Mouse (Mus musculus) brain, embryonic 18.5 days (tissue): ENCODE measurements around the gene Gm26992.
A peak's percentile ranks its signal among the peaks of the same experiment; 100 is the strongest.
"Not testable (repeated sequence)": the region's sequence is repeated elsewhere in the genome, so short reads cannot be mapped to it uniquely, and the experiment has no call there.

Experiments
- DNase-seq: peaks from one replicate; pipeline ENCODE4 v3.0.0-alpha.2; 2012; ENCODE audit warnings: low read depth, low spot score

Gm26992 gene

DNA sequence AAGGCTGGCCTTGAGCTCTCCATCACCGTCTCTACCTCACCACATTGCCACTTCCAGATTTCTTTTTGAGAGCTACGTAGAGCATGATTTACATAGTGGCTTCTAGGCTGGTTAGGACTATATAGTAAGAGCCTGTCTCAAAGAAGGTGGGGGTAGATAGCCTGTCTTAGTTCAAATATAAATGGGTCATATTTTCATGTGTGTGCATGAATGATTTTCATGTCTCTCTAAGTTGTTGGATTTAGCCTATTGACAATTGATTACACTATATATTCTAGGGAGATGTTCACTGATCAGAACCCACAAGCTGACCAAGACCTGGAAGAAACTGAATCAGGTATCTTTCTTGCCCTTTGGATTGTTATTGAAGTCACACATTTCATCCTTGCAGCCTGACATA is at the start of gene Gm26992:
Gm26992 (plus strand) TSS at position 301 of the 400 bp plus-strand sequence.
- no peak for DNase-seq

DNA sequence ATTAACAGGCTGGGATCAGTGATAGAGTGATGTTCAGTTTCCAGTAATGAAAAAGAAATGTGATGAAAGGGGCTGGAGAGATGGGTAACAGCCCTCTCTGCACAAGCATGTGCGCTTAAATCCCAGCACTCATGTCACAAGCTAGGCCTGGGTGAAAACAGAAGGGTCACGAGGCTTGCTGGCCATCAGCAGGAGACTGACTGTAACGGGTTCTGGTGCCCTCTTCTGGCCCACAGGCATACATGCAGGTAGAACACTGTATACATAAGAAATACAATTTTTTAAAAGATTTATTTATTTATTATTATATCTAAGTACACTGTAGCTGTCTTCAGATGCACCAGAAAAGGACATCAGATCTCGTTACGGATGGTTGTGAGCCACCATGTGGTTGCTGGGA is 47.6 kb upstream of the Gm26992 start:
- no peak for DNase-seq

DNA sequence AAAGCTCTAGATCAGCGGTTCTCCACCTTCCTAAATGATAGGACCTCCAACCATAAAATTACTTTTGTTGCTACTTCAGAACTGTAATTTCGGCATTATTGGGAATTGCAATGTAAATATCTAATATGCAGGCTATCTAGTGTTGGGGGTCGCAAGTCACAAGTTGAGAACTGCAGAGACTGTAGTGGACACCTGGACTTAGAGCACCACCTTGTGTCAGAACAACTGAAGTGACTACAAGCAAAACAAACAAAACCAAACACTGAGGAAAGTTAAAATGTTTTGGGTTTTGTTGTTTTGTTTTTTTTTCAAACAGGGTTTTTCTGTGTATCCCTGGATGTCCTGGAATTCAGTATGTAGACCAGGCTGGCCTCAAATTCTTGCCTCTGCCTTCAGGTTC is 37.3 kb upstream of the Gm26992 start:
- DNase-seq: no peak

DNA sequence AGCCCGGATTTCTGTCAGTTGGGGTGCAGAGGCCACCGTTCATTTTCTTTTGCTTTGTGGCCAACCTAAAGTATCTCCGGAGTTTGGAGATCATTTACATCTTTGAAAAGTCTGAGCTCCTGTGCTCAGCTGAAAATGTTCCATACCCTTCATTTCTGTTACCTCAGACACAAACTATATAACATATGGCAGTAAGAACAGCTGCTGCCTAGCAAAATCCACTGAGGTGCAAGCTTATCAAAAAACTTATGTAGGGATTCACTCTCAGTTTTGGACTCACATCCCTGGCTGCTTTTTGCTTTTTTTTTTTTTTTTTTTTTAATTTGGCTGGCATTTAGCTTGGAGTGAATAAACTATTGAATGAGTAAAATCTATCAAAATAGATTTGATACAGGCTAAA is 33.7 kb upstream of the Gm26992 start:
- DNase-seq: no peak

DNA sequence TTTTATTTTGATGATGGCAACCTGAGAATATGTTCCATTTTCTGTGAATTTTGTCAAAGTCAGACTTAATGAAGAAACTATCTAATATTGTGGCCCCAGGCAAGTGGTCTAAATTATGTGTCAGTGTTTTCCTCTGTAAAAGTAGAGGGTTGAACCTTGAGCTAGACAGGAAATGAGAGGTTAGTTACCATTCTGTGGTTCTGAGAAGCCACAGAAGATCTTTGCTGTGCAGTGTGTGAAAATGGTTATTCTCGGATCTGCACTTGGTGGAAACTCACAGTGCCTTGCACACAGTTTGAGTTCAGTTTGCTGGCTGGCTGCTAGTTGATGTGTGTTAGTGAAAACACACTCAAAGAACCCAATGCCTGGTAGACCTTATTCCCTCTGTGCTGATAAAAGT is 28.0 kb upstream of the Gm26992 start:
- DNase-seq: no peak

GRCm38 (mm10) chrX:103405021-103405420 is 16.8 kb upstream of the Gm26992 start:
- DNase-seq: no peak

- no peak for DNase-seq
Measured at GRCm38 (mm10) chrX:103414167-103414566, 7.6 kb upstream of the Gm26992 start, which contains the start of gene Tsx. TSS of gene Tsx (plus strand) at chrX:103414467.

DNA sequence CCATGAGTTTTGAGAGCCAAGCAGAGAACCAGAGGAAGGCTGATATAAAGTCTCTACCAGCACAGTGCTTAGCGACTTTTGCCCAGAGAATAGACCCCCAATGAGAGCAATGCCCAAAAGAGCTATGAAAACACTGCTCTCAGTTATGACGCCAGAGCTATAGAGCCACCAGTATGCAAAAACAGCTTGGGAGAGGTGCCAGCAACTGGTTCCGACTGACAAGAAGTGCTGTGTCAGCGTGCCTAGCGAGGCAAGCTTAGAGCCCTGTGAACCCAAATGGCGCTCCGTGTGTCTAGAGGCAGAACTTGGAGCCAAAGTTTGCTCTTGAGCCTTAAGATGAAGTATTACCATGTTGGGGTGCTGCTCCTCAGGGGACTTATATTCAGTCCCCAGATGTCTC is 5.9 kb downstream of the Gm26992 start:
- DNase-seq: no peak

DNA sequence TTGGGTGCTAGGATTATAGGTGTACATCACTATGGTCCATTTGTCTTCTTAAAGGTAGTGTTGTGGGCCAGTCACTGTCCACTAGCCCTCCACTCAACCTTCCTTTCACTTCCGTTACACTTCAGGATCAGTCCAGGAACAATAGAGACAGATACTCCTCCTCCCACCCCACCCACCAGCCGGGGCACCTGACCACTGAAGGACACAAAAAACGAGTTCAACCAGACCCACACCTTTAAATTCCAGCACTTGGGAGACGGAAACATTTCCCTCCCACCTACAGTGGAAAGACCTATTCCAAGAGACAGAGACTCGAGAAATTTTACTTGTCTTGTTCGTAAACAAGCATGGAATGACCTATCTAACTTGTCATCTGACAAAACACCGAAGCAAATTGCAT is 10.5 kb downstream of the Gm26992 start:
- no peak for DNase-seq

DNA sequence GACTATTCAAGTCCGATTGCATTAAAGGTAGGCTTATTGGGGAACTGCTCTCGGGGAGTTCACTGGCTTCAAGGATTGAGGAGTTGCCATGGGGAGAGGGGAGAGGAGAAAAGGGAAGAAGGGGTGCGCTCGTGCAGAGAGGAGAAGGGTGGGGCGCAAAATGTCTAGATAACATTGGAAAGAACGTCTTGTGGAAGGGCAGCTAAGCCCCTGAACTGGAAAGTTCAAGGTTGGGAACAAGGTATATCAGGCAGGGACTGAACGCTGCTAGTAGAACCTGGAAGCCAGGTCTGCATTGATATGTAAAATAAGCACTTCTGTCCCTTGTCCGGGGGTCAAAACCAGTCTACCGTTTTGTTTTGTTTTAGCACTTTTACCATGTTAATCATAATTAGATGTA is 16.2 kb downstream of the Gm26992 start:
- DNase-seq: no peak

GRCm38 (mm10) chrX:103440803-103441202 is 19.0 kb downstream of the Gm26992 start:
- peak; percentile 26 for DNase-seq

- DNase-seq: no peak
Measured at GRCm38 (mm10) chrX:103443755-103444154, 21.9 kb downstream of the Gm26992 start.

GRCm38 (mm10) chrX:103447539-103448169 is 25.8 kb downstream of the Gm26992 start:
- DNase-seq: no peak

DNA sequence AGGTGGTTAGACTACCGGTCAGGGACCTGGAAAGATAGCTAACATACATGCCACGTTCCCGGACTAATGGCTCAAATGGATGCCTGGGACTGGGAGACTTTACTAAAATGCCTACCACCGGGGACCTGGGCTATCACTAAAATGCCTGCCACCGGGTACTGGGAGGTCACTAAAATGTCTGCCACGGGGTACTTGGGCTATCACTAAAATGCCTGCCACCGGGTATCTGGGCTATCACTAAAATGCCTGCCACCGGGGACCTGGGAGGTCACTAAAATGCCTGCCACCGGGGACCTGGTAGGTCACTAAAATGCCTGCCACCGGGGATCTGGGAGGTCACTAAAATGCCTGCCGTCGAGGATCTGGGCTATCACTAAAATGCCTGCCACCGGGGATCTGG is 26.6 kb downstream of the Gm26992 start:
- DNase-seq: not testable (repeated sequence)

GRCm38 (mm10) chrX:103448943-103449722 is 27.3 kb downstream of the Gm26992 start:
- not testable (repeated sequence) for DNase-seq

DNA sequence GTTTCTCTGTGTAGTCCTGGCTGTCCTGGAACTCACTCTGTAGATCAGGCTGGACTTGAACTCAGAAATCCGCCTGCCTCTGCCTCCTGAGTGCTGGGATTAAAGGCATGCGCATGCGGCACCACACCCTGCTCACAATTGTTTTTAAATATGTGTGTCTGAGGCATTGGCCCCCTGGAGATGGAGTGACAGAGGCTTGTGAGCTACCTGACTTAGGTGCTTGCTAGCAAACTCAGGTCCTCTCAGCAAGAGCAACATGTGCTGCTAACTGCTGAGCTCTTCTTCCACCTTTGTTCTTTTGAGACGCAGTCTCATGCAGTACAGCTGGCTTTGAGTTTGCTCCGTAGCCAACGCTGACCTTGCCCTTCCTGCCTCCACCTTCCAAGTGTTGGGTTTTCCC is 31.0 kb downstream of the Gm26992 start:
- no peak for DNase-seq

DNA sequence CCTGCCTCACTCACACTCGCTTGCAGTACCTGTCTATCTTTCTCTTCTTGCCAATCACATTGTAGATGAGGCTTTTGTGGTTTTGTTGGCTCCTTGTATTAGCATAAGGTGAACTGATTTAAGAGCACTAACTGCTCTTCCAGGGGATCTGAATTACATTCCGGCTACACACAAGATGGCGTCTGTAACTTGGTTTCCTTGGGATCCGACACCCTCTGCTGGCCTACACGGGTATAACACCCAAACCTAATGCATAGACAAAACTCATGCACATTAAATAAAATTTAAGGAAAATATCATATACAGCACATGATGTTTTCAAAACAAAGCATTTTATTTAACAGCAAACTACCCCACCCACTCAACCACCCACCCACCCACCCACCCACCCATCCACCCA is 38.2 kb downstream of the Gm26992 start:
- DNase-seq: no peak

DNA sequence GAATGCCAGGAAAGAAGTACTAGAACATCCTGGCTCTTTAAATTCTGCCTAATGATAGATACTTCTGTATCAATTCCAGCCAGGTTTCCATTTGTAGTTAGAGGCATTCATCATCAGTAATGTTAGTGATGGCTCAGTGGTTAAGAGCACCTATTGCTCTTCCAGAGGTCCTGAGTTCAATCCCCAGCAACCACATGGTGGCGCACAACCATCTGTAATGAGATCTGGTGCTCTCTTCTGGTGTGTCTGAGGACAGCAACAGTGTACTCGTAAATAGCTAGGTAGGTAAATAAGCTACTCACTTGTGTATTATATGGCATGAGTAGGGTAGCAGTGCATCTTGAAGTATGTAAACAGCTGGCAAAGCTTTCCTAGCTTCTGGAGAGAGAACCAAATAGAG is 47.2 kb downstream of the Gm26992 start:
- DNase-seq: no peak

DNA sequence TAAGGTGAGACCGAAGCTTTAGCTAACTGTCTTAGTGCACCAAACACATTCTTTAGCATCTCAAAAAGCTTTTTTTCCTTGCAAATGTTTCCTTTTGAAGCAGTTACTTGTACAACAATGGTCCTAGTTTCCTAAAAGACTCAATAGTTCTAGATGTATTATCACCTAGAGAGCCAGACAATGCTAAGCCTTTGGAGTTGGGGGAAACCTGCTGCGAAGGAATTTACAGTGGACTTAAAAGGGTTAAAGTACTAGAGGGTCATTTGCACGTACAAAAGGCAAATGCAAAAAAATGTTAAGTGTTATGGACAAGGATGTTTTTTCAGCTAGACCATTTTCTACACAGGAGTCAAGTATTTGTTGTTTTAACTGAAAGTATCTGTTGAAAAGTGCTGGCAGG is 50.5 kb downstream of the Gm26992 start:
- DNase-seq: no peak

GRCm38 (mm10) chrX:103477507-103477906 is 55.7 kb downstream of the Gm26992 start:
- no peak for DNase-seq

- no peak for DNase-seq
Measured at GRCm38 (mm10) chrX:103481243-103482096, 59.7 kb downstream of the Gm26992 start.

DNA sequence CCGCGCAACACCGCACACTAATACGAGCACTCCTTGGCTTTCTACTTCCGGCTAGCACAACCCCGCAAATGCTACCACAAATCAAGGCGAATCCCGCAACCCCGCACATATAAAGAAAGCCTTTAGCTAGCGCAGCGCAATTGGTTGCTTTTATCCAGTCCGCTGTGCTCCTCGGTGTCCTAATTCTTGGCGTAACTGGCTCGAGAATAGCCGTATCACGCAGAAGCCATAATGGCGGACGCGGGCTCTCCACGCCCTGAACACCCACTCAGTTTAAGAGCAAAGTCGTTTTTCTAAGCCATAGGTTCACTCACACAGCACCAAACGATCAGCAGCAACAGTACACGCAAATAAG is 60.3 kb downstream of the Gm26992 start:
- no peak for DNase-seq
